Mouse (Mus musculus): ENCODE data around the gene Pcdh9.

Gene Pcdh9

DNA sequence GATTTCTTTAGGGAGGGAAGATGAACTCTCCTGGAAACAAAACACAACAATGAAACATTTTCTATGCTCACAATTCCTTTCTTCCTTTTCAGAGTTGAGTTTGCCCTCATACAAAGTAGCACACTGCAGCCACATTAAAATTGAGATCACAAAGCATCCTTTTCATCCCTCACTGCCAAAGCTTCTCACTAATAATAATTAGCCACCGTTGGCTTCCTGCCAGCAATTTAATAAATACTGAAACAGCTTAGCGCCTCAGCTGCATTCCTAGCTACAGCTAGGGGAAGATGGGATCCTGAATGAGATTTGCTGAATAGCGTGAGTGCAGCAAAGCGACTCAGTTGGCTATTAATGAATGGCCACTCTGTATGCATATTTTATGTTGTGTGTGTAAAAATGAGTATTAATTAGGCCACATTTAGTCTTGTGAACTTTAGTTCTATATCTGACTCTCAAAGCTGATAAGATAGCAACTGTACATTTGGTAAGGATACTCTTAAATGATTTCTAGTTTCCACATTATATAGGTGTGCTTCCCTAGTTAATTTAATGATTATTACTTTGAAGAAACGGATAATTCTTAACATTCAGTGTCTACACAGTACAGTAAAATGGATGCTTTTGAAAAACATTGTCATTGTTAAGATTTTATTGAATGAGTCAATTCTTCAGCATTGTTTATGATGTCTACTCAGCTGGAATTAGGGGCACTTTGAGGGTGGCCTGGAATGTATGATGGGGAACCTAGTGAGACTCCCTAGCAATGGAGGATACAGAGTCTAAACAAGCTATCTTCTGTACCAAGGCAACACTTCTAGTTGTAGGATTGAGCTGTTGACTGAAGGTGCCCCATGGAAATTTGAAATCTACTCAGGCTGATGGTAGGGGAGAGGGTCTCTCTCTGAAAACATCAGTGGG lies 881.1 kb downstream of the Pcdh9 start:
- DNase-seq (ENCODE audit: low spot score): peak; percentile 36
